Mouse (Mus musculus): Measurements from ENCODE around the gene Casc3.

DNA sequence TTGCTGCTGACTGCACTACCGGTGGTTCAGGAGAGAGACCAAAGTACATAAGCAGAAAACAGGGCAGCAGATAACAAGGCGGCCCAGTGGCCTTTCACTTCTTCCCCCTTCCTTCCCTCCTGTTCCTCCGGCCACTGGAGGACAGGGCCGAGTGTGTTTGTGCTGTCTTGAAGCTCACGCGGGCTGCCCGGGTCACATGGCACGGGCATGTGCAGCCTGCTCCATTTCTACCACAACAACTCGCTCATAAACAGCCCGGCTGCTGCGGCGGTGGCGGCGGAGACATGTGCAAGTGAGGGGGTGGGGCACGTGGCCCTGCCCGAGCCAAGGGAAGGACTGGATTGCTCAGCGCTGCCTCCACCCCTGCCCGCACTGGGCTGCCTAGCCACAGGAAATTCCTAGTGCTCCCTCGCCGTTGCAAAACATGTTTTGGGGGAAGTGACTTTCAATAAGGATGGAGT, 21.4 kb upstream of the Casc3 start:
- TF ChIP-seq EP300 (IDR thresholded peaks at IDR 0.05) (peak; percentile 96), CTCF (IDR thresholded peaks at IDR 0.05) (peak; percentile 15; the same call in 1 of the 2 replicates)

Data from lung, postnatal 0 days (tissue).